Mouse (Mus musculus) CD4-positive, CD25-positive, alpha-beta regulatory T cell, adult 4 months (primary cell): ENCODE measurements around the gene Ppp1r36. TPM values are rescaled to one million over a fixed set of nuclear protein-coding genes. Genes with fewer than 3 reads are reported as not detected.
"Not testable (repeated sequence)": the region's sequence is repeated elsewhere in the genome, so short reads cannot be mapped to it uniquely, and the experiment has no call there.

ENCODE experiments used
- ATAC-seq: one replicate; pipeline ENCODE4 v1.8.0; 2017
- polyA plus RNA-seq, 2 experiments: library from polyadenylated mRNA; unstranded; fragments of 100-300 nt; shearing (Covaris generic); gene quantifications; one replicate each; pipeline ENCODE4 v1.2.1; 2017

The Ppp1r36 gene
- polyA plus RNA-seq, 2 experiments from 2014 or later: not detected

DNA sequence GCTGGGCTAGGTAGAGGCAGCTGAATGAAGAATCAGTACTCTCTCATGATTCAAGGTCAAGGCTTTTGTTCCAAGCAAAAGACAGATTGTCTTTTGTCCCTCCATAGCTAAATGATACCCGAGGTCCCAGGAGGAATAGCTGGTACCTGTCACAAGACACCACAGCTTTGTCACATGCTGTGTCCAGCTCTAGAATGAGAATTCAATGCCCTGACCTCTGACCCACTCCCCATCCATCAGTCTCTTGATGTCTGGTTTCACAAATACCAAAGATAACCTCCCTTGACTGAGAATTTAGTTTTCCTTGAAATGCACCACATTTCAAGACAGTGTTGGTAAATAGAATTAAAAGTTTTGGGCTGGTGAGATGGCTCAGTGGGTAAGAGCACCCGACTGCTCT is 34.9 kb downstream of the Ppp1r36 start:
- ATAC-seq: no peak

DNA sequence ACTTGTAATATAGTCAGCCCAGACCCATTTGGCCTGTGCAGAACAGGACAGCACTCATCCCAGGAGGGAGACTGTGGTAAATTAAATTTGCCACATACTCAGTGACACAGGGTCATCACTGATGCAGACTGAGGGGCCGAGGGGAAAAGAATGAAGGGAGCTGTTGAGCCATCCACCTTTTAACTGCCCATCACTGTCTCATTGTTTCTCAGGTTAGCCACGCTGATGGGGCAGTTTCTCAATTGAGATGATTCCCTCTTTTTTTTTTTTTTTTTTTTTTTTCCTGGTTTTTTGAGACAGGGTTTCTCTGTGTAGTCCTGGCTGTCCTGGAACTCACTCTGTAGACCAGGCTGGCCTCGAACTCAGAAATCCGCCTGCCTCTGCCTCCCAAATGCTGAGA is 41.1 kb downstream of the Ppp1r36 start:
- ATAC-seq: not testable (repeated sequence)

DNA sequence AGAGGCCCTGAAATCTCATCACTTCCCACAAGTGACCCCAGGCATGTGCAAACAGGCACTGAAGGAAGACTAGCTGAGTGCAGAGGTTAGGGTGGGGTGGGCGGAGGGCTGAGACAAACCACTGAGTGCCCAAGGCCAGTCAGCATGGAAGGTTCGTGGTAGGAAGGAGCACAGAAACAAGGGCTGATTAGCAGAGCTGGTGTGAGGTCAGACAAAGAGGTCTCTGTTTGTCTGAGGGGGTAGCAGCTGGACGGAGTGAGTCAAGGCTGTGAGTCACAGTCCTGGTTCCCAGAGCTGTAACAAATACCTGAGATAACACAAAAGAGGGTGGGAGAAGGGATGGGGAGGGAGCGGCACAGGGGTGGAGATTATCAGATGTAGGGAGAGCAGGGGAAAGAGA is 41.7 kb downstream of the Ppp1r36 start:
- ATAC-seq: no peak

DNA sequence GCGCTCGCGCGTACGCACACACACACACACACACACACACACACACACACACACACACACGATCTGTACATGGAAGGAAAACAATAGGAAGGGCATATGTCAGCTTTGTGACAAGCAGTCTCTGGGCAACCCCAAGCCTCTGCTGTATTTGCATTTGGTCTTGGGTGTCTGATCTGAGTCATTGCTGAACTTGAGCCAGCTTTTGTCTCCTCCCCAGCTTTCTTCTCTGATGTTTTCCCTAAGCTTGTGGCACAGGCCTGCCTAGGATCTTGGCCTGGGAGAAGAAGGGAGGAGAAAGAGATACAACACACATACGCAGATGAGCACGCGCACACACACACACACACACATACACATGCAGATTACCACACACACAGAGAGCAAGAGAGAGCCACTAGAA is 46.1 kb downstream of the Ppp1r36 start:
- no peak for ATAC-seq

DNA sequence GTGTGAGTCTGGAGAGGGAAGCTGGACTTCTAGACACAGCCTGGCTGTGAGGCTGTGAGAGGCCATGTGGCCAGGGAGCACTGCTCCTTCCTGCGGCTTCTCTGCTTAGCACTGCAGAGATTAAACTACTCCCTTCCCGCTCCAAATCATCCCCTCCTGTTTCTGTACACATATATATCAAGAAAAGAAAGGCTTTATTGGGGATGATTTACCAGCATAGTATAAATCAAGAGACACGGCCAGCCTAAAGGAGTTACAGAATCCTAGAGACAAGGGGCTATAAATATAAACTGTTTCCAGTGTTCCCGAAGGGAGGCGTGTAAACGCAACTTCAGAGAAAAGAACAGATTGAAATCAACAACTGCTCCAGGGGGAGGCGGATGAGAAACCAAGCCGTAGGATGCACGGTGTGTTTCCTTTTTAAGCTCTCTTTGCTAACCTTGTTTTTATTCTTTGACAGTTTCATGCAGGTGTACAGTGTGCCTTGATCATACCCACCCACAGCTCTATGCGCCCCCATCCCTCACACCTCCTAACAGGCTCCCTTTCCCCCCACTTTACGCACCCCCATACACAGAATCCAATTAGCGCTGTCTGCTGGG is 47.4 kb downstream of the Ppp1r36 start:
- no peak for ATAC-seq

DNA sequence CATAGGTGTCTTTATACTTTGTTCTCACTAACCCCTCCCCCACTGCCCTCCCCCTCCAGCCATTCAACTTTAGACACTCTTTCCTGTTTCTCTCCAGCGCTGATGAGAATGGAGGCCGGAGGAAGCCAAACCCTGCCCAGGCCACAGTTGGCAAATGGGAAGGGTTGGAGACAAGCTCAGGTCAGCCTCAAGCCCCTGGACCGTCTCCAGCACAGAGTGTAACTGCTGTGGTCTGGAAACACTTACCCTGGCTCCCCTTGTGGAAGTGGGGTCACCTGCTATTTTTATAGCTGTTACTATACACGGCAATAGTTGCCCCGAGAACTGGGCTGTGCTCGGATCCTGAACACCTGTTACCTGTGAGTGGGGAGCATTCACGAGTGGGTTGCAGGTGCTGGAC is 49.3 kb downstream of the Ppp1r36 start:
- ATAC-seq: no peak

DNA sequence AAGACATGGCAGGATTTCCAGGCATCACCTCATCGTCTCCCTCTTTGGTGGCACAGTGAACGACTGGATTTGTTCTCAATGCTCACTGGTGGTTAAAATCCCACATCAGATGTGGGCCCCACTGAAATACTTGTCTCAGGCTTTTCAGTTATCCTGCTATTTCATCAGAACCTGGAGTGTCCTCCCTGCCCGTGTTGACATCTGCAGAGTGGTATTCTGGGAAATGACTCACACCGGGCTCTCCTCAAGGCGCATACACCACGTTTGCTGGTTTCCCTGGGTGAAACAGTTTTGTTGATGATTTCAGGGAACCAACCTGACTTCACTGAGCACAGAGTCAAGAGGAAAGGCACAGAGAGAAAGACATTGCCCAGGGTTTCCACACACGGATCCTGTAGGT is 49.9 kb downstream of the Ppp1r36 start:
- ATAC-seq: no peak

DNA sequence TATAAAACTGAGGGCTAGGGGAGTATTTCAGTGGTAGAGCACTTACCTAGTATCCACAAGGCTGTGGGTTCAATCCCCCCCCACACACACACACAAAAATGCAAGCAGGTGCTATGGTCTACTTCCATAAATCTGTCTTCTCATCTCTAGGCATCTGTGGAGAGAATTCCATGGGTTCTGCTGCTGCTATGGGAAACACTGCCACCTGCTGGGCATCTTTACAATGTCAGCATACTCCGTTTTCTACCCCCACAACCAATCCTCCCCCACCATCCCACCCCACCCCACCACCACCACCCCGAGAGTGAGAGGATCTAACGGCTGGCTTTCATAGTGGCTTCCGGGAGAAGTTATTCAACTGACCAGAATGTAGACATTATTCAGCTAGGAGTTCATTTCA is 54.7 kb downstream of the Ppp1r36 start:
- ATAC-seq: peak; percentile 64

DNA sequence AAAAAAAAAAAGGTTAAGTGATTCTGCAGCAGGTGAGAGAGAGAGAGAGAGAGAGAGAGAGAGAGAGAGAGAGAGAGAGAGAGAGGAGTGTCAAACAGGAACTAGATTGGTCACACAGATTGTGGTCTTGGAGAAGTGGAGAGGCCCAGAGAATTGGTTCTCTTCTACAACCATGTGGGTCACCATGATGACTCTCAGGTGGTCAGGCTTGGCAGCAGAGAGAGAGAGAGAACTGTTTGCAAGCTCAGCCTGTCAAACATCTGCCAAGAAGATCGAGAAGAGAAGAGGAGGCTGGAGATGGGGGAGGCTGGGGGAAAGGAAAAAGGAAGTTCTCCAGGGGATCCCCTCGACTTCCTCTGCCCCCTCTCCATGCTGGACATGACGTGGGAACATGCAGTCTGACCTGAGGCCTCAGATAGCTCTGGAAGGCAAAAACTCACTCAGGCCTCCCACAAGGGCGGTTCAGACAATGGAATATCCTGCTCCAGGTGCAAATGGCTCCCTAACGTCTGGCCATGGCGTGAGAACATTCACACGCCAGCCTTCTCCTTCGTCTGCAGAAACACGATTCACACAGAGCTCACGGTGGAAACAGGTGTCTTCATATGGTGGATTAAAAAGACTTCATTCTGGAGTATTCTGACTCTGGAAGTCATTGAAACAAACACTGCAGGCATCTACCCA is 56.4 kb downstream of the Ppp1r36 start:
- ATAC-seq: no peak

DNA sequence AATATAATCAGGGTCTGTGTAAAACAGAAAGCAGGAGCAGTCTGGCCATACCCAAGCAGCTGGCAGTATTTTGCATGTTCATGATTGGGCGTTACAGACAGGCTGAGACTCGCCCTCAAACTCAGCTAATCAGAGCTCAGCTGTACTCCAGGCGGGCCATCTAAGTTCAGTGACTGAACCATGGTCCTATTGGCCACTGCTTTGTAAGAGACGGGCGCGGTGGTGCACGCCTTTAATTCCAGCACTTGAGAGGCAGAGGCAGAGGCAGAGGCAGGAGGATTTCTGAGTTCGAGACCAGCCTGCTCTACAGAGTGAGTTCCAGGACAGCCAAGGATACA is 56.9 kb downstream of the Ppp1r36 start:
- no peak for ATAC-seq

DNA sequence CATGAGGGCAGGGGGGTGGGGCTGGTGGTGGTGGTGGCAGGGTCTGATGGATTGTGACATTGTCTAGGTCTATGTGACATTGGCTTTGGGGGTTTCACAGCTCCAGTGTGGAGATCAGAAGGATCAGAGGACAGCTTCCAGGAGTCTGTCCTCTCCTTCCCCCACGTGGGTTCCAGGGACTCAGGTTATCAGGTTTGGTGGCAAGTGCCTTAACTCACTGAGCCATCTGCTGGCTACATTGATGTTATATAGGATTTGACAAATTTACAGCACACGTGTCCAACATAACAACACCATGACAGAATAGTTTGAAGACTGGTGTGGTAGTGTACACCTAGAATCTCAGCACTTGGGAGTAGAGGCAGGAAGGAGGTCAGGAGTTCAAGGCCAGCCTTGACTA is 57.5 kb downstream of the Ppp1r36 start:
- no peak for ATAC-seq

DNA sequence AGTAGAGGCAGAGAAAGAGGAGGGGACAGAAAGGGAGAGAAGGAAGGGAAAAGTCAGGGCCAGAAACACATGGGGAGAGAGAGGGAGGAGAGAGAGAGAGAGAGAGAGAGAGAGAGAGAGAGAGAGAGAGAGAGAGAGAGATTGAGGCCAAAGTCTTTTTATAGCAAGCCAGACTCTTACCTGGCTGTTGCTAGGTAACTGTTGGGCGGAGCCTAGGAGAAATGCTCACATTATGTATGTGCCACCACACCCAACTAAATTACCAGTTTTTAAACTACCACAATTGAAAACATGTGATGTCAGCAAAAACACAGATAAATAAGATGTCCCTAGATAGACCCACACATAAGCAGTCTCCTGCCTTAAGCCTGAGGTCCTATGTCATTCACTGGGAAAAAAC is 58.8 kb downstream of the Ppp1r36 start:
- ATAC-seq: no peak

DNA sequence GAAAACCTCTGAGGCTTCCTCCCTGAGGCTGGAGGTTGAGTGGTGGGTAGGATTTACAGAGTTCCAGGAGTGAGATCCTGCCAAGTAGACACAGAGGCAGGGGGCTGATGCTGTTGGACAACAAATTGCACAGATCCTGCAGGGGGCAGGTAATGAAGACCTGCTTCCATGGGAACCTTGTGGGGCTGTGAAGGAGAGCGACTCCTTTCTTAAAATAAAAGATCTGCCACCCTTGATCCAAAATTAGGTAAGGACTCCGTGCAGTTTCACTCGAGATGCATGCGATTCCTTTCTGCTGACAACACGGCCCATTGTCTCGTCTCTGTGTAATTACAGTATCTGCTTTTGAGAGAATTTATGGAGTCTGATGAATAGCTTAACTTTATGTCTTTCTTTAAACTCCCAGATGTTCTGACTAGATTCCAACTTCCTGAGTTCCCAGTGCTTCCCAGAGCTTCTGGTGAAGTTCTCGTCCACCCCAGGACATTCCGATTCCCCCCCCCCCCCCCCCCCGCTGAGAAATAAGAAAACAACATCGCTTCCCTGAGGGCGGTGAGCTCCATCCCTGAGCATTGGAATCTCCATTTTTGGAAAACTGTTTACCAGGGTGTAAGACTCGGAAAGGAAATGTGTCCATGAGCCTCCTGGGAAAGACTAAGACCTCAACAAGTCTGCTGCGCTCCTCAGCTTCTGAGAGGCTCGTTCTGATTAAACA is 61.1 kb downstream of the Ppp1r36 start:
- no peak for ATAC-seq

DNA sequence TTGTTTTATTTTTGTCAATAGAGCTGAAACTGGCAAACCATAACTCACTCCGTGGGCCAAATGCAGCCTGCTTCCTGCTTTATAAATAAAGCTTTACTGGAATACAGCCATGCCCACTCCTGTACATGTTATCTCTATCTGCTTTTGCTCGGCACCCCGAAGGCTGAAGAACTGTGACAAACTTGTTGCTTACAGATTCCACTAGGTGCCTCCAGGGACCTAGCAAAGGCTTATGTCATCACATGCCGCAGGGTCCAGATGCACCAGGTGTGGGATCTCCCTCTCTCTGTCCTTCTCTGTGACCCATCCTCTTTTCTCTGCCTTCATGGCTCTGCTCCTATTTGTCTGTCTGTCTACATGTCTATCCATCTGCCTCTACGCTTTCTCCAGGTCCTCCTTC is 61.8 kb downstream of the Ppp1r36 start:
- no peak for ATAC-seq

DNA sequence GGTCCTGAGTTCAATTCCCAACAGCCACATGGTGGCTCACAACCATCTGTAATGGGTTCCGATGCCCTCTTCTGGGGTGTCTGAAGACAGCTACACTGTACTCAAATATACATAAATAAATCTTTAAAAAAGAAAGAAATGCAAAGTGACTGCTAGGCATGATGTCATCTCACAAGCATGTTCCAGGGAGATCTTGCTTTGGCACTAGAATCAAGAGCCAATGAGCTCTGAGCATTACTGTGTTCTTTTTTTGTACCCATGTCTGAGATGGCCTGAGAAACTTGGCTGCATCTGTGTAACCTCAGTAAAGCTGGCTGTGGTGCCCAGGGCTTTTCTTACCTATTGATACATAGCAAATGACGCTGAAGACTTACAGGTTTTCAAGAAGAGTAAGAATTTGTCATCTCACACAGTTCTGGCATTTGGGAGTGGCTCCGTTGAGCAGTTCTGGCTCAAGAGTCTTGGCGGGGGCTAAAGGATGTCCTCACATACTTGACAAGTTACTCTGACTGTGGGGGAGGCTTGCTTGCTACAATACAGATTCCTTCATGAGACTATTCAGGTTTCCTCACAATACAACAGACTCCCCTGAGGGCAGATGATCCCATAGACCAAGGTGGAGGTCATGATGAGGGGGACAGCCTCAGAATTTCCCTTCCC is 62.6 kb downstream of the Ppp1r36 start:
- no peak for ATAC-seq

DNA sequence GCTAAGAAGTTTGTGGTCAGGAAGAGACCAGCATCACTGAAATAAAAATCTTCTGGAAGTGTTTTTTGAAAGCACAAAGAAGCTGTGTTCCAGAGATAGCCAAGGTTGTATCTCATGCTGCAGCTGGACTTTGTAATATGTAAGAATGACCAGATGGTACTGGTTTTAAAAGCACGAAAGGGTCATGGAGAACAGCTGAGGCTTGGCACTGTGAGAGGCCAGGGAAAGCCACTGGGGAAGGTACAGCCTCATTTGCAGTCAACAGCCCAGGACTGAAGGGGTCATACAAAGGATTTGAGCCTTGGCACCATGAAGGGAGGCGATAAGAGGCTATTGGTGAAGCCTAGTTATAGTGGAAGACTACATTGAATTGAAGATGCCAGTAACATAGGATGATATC is 65.1 kb downstream of the Ppp1r36 start:
- ATAC-seq: no peak

DNA sequence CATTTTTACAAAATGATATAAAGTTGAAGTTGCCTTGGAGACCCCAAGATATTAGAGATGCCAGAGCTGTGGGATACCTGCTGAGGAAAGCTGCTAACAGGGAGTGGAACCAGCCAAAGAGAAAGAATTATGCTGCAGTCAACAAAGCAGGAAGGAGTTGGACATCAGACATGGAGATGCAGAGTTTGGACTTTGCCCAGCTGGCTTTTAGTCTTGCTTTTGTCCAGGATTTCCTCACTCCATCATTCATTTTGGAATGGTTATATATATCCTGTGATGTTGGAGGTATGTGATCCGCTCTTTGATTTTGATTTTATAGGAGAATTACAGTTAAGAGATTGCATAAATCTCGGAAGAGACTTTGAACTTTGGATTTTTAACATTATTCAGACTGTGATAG is 65.6 kb downstream of the Ppp1r36 start:
- no peak for ATAC-seq

DNA sequence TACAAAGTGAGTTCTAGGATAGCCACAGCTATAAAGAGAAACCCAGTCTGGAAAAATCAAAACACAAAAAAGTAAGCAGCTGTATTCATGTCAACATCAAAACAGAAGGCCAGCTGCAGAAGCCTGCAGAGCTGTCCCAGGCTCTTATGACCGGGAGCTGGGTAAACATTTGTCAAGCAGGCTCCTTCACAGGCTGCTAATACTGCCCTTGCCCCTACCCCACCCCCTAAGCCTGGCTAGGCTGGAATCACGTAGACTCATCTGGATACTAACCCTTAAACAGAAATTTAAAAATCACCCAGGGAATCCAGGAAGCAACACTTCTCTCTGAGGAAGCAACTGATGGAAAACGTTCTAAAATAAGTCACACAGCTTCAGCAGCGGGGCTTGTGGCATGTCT is 67.5 kb downstream of the Ppp1r36 start:
- ATAC-seq: no peak

DNA sequence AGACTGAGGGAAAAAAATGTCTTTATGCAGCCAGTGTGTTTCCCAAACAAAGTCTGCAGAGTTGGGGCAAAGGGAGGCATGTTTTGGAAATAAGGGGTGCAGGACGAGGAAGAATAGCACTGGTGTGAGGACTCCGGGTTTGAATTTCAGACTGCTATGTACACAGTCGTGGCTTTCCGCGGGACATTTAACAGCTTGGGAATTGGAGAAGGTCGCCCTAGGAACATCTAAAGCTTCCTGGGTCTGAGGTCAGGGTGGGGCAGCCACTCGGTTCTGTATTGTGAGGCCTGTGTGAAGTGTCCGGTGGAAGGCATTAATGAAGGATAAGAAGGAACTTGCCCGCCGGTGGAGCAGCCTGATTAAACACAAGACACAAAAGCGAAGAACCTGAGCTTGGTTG is 68.0 kb downstream of the Ppp1r36 start:
- ATAC-seq: no peak

DNA sequence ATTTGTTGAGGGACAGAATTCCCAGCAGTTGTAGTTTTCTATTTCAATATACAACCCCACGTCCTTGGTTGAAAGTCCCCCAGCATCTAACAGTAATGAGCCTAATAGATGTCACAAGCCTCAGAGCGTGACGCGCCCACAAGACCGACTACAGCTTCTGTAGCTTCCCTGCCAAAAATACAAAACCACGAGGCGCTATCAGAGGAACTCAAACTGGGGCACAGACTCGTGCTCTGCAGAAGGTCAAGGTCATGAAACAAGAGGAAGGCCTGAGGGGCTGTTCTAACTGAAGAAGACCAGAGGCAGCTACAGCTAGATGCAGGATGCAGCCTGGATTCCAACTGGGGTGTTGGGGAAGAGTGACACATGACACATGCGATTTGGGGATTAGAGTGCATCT is 69.6 kb downstream of the Ppp1r36 start:
- ATAC-seq: no peak
